Mouse (Mus musculus): ENCODE measurements at regions not wholly inside any gene's neighbourhood (a gene's known extent, or its start where the extent isn't known, plus 50 kb on each side); places are given as distances from the start of the nearest gene placed in this dataset.

DNA sequence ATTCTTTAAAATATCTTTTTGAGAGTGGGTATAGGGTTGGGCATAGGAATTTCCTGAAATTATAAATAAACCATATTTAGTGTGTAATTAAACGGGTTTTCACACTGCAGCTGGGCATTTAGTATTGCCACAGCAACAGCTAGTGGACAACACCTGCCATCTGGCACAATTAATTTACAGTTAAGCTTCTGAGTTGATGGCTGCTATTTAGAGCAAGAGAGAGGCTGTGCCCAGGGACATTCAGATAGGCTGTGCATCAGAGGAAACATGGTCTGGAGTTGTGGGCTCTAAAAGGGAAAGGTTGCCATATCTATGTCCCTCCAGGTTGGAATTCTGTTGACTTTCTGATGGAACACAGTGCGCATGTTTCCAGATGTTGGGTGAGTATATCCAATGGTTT lies 227.1 kb downstream of the Pth2r start:
- DNase-seq: no peak

DNA sequence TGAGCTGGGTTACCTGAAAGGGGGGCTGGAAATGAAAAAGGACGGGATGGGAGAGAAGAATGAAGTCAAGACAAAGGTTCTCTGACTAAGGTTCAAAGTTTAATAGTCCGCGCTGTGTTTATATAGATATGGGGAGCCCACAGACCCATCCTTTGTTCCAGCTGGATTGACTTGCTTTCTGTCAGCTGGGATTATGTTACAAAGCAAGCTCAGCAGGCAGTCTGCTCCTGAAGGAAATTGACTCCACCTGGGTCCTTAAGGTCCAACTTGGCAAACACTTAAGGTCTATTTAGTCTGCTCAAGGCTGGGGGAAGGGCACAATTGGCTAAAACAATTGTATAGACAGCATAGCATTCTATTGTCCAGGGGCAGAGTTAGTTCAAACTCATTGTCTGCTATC lies 253.8 kb downstream of the Pth2r start:
- no peak for DNase-seq

DNA sequence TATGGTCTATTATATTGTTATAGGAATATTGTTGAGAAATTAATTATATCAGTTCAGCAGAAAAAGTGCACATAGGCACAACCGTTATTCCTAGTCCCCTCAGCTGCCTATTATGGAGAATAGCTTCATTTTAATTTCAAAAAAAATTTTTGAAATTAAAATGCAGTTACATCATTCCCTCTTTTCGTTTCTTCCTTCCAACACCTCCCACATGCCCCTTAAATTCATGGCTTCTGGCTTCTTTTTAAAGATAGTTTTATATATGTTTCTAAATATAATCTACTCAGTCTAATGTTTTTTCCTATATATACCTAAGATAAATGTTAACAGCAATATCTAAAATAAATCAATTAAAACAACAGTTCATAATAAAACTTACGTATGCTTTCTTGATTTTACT lies 256.7 kb downstream of the Pth2r start:
- DNase-seq: no peak

DNA sequence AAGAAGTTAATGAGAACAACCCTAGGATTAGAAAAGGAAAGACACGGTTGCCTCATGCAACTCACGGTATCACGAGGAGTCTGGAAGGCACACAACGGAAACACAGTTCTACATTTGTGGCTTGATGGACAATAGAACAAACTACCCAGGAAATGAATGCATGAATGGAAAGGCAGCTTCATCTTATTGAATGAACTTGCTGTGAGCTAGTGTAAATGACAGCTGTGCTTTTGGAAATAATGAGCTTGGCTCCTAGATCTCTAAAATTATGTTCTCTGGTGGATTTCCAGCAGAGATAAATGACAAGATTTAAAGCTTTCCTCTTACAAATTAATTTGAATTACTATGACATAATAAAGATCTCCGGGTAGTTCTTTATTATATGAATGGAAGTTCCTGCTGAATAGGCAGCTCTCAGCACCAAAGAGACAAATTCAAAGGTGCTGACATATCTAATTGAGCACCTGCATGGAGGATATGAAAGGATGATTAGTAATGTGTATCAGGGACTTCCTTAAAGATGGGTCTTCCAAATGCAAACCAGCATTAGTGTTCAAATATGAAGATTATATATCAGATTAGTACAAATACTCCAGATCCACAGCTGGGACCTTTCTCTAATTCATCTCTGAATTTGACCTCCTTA lies 262.5 kb downstream of the Pth2r start:
- DNase-seq: no peak

DNA sequence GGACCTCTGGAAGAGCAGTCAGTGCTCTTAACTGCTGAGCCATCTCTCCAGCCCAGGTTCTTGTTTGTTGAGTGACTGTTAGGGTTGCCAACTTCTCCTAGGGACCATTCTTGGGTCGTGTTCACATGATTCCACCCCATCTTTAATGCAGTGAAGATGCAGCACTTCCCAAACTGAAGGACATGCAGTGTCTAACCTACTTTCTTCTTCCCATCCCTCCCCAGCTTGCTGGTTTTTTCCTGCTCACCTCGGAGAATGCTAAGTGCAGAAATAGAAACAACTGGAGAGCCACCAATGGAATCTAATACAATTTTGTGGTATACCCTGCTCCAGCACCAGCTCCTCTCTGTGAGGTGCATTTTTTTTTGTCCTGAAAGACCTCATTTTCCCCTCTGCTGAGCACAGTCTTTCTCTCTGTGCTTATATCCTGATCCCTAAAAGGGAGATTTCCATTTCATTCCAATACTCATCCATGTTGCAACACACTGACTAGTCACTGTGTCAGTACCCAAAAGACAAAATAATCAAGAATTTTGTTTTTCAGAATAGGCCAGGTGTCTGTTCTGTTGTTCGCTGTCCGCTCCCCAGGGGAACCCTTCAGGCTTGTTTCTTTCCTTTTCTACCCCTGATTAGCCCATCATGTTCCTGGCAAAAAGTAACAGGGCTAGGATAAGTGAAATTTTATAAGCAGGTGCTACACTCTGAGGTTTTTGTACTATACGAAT lies 263.6 kb downstream of the Pth2r start:
- no peak for DNase-seq

DNA sequence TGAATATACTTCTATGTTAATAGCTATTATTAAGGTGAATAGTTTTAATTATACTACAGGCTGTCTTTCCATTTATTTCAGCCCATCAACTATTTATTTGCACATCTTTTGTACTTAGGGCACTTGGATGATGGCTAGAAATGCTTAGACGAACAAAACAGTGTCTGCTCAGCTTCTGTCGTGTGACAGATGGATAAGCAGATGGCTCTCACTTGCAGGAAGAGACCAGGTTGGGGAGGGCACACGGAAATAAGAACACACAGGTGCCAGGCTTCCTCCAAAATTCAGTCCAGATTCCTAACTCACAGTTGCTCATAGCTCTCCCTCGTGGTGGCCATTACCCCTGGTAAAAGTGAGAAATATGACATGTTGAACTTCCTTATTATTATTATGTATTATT lies 267.0 kb downstream of the Pth2r start:
- no peak for DNase-seq

DNA sequence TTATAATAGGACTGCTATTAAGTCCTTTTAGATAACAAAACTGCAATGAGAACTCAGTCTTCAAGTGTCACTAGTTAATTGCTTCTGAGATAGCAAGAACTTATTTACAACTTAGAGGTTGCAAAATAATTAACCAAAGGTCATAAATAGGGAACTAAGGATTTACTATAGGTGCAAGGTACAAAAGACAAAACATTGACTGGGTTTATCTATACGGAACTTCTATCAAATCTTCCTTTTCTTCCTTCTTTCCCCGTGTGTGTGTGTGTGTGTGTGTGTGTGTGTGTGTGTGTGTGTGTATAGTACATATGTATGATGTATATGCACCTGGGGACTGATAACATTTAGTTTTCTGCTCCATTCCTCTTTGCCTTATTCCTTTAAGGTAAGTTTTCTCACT lies 305.5 kb downstream of the Pth2r start:
- no peak for DNase-seq

DNA sequence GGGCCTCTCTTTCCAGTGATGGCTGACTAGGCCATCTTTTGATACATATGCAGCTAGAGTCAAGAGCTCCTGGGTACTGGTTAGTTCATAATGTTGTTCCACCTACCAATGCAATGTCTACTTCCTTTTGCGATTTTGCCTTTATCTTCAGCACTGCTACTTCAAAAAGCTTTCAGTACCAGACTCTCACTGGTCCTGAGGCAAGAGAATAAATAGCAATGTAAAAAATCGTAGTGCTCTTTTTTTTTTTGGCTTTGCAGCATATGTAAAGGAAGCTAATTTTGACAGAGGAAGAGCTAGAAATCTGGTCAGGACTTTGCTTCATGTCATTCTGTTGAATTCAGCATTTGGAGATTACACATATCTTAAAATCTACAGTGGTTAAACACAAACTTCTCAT lies 291.0 kb upstream of the Crygf start:
- no peak for DNase-seq

DNA sequence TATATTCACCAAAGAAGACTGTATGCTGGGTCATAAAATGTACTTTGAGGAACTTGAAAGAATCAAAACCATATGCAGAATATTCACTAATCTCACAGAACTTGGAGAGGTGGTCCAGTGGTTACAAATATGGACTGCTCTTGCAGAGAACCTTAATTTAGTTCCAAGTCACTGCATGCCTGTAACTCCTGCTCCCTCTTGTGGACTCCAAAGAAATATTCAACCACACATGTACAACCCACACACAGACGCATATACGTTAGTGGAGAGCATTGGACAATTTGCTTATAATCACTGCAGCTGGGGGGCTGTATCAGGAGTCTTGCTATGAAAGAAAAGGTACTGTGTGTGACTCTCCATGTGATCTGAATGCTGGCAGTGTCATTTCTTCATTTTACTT lies 271.9 kb upstream of the Crygf start:
- DNase-seq: no peak

DNA sequence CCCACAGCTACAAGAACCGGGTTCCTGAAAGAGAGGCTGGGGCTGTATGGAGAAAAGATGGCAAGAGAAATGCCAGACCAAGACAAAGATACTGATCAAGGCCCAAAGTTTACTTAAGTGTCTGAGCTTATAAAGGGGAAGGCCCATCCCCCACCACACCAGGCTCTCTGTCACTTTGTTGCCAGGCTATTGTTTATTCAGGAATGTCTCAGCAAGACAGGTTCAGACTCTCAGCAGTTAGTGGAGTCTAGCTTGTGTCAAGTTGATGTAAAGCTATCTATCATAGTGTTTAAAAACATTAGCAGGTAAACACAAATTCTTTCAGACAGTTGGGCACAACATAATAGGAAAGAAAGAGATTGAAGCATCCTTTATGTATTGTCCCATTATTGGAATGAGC lies 244.4 kb upstream of the Crygf start:
- no peak for DNase-seq

DNA sequence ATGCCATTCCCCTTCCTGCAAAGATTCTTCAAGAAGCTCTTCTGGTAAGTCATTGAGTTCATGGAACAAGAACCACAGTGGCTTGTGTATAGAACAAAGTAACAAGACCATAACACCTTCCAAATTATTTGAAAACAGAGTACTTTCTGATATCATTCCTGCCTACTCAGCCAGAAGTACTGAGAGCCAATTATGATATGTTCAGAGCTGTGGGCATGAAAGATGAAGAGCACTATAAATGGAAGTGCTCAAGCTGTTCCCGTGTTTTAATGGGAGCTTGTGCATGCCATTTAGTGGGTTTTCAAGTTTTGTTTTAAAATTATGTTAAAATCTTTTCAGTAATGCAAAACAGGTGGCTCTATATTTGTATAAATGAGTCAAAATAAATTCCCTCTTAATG lies 239.0 kb upstream of the Crygf start:
- no peak for DNase-seq

DNA sequence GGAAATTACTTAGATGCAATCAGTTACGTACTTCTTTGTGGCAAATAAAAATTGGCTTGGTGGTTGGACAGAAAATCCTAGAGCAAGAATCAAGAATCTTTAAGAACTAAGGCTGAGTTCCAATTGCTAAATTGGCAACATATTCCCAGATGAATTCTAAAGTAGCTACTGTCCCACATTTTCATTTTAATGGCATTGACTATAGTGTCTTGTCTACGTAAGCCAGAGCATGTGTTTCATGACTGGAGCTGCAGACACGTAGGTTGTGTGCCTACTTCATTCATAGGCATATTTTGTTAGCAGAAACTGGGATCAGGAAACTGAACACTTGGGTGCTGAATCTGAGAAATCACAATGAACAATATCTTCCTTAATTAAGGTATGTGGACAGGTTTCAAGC lies 196.1 kb upstream of the Crygf start:
- DNase-seq: no peak

DNA sequence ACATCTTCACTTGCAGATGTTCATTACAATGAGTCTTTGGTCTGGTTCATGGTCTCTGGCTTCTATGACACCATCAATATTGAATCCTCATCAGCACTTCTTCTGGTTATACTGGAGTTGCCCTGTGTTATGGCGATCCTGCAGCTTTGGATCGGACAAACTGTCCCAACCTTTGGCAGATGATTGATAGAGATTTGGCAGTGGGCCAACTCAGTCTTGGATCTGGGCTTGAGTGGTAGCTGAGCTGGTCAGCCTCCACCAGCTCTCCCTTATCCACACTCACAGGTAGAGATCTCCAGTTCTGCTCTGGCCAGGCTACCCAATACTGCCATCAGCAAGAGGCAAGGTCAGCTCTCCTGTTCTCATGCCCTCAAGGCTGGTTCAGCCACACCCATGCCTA lies 168.4 kb upstream of the Crygf start:
- DNase-seq: peak in 1 of 2 experiments; percentile 7

DNA sequence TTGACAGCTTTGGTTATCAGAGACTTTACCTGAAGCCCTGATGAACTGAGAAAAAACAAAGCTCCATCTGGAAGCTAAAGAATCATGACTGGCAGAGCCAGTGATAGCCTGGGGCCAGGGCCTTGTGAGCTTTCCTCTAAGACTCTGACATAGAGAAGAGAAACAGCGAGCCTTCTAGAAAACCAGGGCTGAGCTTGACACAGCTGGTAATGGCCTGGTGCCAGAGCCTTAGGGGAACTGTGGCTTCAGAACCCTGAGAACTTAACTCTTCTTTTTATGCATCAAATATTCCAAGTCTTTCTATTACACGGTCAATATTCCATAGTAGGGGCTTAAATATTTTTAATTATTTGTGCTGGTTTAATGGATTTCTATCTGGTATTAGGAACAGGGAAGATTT lies 165.2 kb upstream of the Crygf start:
- DNase-seq: no peak

DNA sequence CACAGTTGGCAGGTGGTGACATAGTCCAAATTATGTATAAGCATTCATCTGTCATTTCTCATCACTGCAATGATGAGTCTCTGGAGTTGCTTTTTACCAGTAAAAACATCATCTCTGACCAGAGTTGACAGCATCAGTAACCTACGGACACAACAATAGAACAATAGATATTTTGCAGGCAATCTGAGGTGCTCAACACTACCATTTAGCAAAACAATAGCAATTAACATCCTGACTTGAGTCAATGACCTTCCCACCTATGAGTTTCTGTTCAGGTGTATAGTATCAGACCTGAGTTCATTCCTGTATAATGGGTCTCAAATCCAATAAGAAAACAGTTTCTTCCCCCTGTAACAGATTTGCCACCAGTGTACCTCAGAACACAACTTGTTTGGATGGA lies 126.1 kb upstream of the Crygf start:
- DNase-seq: no peak

DNA sequence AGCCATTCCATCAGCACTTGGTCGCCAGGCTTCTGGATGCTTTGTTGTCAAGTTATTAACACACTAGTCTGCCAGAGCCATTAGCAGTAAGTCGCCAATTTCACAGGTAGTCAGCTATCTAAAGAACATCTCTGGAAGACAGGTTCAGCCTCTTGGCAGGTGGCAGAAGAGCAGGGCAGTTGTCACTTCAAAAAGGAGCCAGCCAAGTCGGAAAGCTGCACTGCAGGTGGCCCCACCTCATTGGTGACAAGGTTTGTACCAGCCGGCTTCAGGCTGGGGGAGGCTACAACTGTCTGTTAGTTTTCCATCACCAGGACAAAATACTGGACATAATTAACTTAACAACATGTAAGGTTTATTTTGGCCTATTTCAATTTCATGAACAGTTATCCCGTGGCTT lies 105.5 kb upstream of the Crygf start:
- DNase-seq: no peak

DNA sequence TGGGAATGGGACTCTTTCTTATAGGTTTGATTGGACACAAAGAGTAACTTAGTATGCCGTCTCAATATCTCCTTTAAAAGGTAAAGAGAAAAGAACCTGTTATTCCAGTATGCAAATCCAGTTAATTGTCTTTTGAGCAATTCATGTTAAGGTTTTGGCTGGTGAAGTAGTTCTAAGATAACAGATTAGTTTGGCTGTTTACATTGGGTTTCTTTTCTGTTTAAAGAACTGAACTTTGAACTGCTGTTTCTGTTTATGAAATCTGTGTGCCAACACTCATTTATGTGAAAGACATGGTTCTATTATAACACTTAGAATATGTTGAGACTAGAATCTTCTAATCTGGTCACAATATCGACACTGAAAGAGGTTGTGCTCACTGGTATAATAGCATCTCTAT lies 85.2 kb upstream of the Crygf start:
- DNase-seq: no peak

DNA sequence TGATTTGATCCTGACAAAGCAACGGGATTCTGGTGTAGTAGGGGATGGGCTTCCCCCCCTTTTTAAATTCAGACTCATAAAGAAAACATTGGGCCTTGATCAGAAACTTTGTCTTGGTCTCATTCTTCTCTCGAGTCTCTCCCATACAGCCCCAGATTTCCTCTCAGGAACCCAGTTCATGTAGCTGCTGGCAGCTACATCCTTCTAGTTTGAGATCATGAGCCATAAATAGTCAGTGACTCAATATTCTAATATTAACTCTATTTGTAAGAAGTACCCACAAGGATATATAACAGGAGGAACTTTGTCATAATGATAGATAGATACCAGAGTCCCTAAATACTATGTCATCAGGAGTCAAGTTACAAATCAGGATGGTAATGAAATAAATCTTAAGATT lies 79.3 kb upstream of the Crygf start:
- no peak for DNase-seq

DNA sequence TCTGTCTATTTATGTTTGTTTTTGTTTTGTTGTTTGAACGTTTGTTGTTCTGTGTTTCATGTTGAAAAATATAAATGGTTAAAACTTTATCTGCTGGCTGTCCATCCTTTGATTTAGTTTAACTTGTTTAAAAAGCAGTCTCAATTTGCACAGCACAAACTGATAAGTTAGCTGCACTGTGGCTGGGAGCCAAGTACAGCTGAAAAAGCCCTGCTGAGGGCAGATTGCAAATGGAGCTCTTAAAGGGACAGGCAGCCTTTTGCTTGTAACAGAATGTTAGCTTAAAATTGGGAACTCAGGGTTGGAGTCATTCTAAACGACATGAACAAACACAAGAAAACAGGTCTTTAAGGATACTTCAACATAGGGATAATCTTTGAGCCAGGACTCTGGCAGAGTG lies 52.6 kb upstream of the Crygf start:
- peak in 1 of 2 experiments; percentile 17 for DNase-seq

All from adrenal gland, postnatal 36 days (tissue).